Mouse (Mus musculus): ENCODE results near the gene Srgap2. TPM values are rescaled to one million over a fixed set of nuclear protein-coding genes. Genes with fewer than 3 reads are reported as not detected.

Gene Srgap2
- polyA plus RNA-seq, 1 experiment from 2014 or later = 3.1 TPM

DNA sequence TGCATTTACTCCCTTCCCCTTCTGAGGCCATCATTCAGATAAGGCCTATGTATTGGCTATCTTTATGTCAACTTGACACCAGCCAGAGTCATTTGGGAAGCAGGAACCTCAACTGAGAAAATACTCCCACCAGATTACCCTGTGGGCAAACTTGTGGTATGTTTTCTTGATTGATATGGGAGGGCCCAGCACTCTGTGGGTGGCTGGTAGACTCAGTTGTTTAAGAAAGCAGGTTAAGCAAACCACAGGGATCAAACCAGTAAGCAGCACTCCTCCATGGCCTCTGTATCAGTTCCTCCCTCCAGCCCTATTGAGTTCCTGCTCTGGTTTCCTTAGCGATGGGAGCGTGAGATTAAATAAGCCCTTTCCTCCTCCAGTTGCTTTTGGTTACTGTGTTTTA is 208.8 kb downstream of the Srgap2 start:
- ATAC-seq = no peak
- Histone ChIP-seq H3K36me3 (ENCODE audit: control insufficient read depth, insufficient read depth) (peaks cover 33% of the 10 kb centered on the region), H3K27ac (ENCODE audit: low read depth, low read length) (no peak overlapping the region), H3K9ac (ENCODE audit: low read depth, low read length) (no peak overlapping the region), H3K4me1 (replicated peaks; ENCODE audit: control insufficient read depth, insufficient read depth, low read length) (no peaks in the 10 kb centered on the region), H3K27me3 (replicated peaks; ENCODE audit: control insufficient read depth, insufficient read depth, low read length) (no peaks in the 10 kb centered on the region), H3K9me3 (ENCODE audit: control insufficient read depth) (no peaks in the 10 kb centered on the region), H3K4me3 (ENCODE audit: low read depth, low read length) (no peak overlapping the region), H3K4me2 (replicated peaks; ENCODE audit: low read depth) (no peak overlapping the region)
- 86% methylated on average over 2 of the region's 2 CpGs for WGBS
- no peak for TF ChIP-seq CTCF (IDR thresholded peaks at IDR 0.05; ENCODE audit: low read depth)

DNA sequence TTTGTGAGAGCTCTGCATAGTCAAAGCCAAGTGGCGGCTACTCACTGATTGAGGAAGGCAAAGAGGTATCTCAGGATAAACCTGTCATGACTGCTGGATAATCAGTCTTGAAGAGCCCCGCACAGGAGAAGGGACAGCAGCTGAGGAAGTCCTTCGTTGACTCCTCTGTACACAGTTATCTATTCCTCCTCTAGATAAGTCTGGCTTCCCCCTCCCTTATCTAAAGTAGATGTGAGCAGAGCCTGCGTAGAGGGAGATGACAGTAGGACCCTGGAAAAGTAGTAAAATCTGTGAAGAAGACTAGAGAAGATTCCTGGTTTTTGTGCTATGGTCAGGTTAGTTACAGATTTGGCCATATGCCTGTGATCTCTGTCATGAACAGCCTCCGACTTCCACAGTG is 209.5 kb downstream of the Srgap2 start:
- H3K9me3 ChIP-seq (ENCODE audit: control insufficient read depth) = no peaks in the 10 kb centered on the region
- TF ChIP-seq CTCF (IDR thresholded peaks at IDR 0.05; ENCODE audit: low read depth) = no peak
- H3K36me3 ChIP-seq (ENCODE audit: control insufficient read depth, insufficient read depth) = peaks cover 33% of the 10 kb centered on the region
- H3K9ac ChIP-seq (ENCODE audit: low read depth, low read length) = no peak overlapping the region
- no peak for ATAC-seq
- no peak overlapping the region for H3K4me3 ChIP-seq (ENCODE audit: low read depth, low read length)
- no peaks in the 10 kb centered on the region for H3K27me3 ChIP-seq (replicated peaks; ENCODE audit: control insufficient read depth, insufficient read depth, low read length)
- H3K4me2 ChIP-seq (replicated peaks; ENCODE audit: low read depth) = no peak overlapping the region
- H3K4me1 ChIP-seq (replicated peaks; ENCODE audit: control insufficient read depth, insufficient read depth, low read length) = no peaks in the 10 kb centered on the region
- H3K27ac ChIP-seq (ENCODE audit: low read depth, low read length) = no peak overlapping the region
- WGBS = 75% methylated on average over 5 of the region's 5 CpGs

DNA sequence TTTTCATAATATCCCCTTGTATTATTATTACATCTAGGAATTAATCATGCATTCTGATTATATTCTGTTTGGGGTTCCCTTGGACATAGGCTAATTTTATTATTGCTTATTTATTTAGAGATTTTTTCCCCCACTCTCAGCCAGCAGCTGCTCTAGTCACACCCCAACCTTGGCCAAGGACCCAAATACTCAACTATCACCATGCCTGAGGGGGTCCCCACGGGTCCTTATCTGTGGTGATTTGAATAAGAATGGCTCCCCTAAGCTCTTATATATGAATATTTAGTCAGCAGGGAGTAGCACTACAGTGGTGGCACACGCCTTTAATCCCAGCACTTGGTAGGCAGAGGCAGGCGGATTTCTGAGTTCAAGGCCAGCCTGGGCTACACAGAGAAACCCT is 215.9 kb downstream of the Srgap2 start:
- Histone ChIP-seq H3K27me3 (replicated peaks; ENCODE audit: control insufficient read depth, insufficient read depth, low read length) (no peaks in the 10 kb centered on the region), H3K4me3 (ENCODE audit: low read depth, low read length) (no peak overlapping the region), H3K27ac (ENCODE audit: low read depth, low read length) (no peak overlapping the region), H3K9ac (ENCODE audit: low read depth, low read length) (no peak overlapping the region), H3K4me1 (replicated peaks; ENCODE audit: control insufficient read depth, insufficient read depth, low read length) (no peaks in the 10 kb centered on the region), H3K9me3 (ENCODE audit: control insufficient read depth) (no peaks in the 10 kb centered on the region), H3K4me2 (replicated peaks; ENCODE audit: low read depth) (no peak overlapping the region), H3K36me3 (ENCODE audit: control insufficient read depth, insufficient read depth) (peaks cover 17% of the 10 kb centered on the region)
- 89% methylated on average over 3 of the region's 3 CpGs for whole genome bisulfite sequencing
- no peak for TF ChIP-seq CTCF (IDR thresholded peaks at IDR 0.05; ENCODE audit: low read depth)
- ATAC-seq = no peak

- no peak for ATAC-seq
- H3K27ac ChIP-seq (ENCODE audit: low read depth, low read length) = no peak overlapping the region
- H3K36me3 ChIP-seq (ENCODE audit: control insufficient read depth, insufficient read depth) = peaks cover 7% of the 10 kb centered on the region
- H3K27me3 ChIP-seq (replicated peaks; ENCODE audit: control insufficient read depth, insufficient read depth, low read length) = no peaks in the 10 kb centered on the region
- H3K9ac ChIP-seq (ENCODE audit: low read depth, low read length) = no peak overlapping the region
- H3K4me1 ChIP-seq (replicated peaks; ENCODE audit: control insufficient read depth, insufficient read depth, low read length) = no peaks in the 10 kb centered on the region
- no peak overlapping the region for H3K4me2 ChIP-seq (replicated peaks; ENCODE audit: low read depth)
- no peaks in the 10 kb centered on the region for H3K9me3 ChIP-seq (ENCODE audit: control insufficient read depth)
- 97% methylated on average over 5 of the region's 5 CpGs for WGBS
- H3K4me3 ChIP-seq (ENCODE audit: low read depth, low read length) = no peak overlapping the region
- TF ChIP-seq CTCF (IDR thresholded peaks at IDR 0.05; ENCODE audit: low read depth) = no peak
These were observed 216.8 kb downstream of the Srgap2 start for GRCm38 (mm10) chr1:131310237-131310818.

DNA sequence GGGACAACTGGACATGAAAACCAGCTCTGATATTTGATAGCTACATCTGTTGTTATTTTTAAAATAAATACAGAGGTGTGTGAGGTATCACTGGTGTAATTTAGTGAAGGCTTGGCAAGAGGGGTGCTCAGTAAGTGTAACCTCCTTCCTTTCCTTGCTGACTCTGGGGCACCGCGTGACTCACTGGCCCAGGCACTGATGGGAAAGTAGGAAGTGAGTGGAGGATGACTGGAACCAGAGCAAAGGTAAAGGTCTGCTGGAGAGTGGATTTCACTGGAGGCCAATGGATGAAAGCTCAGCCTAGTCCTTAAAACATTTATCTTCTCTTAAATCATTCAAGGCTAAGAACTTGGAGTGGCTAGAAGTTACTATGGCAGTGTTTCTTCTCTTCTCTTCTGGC is 226.4 kb downstream of the Srgap2 start:
- no peak for ATAC-seq
- Histone ChIP-seq H3K9me3 (ENCODE audit: control insufficient read depth) (no peaks in the 10 kb centered on the region), H3K4me1 (replicated peaks; ENCODE audit: control insufficient read depth, insufficient read depth, low read length) (no peaks in the 10 kb centered on the region), H3K9ac (ENCODE audit: low read depth, low read length) (no peak overlapping the region), H3K4me2 (replicated peaks; ENCODE audit: low read depth) (no peak overlapping the region), H3K27ac (ENCODE audit: low read depth, low read length) (no peak overlapping the region), H3K4me3 (ENCODE audit: low read depth, low read length) (no peak overlapping the region), H3K36me3 (ENCODE audit: control insufficient read depth, insufficient read depth) (peaks cover 19% of the 10 kb centered on the region; the same call in 1 of the 2 replicates), H3K27me3 (replicated peaks; ENCODE audit: control insufficient read depth, insufficient read depth, low read length) (no peaks in the 10 kb centered on the region)
- TF ChIP-seq CTCF (IDR thresholded peaks at IDR 0.05; ENCODE audit: low read depth) = no peak
- WGBS = 100% methylated on average over 2 of the region's 2 CpGs

GRCm38 (mm10) chr1:131299788-131300187 is 227.4 kb downstream of the Srgap2 start:
- Histone ChIP-seq H3K4me2 (replicated peaks; ENCODE audit: low read depth) (no peak overlapping the region), H3K4me1 (replicated peaks; ENCODE audit: control insufficient read depth, insufficient read depth, low read length) (no peaks in the 10 kb centered on the region), H3K36me3 (ENCODE audit: control insufficient read depth, insufficient read depth) (peaks cover 25% of the 10 kb centered on the region; the same call in 1 of the 2 replicates), H3K4me3 (ENCODE audit: low read depth, low read length) (no peak overlapping the region), H3K27ac (ENCODE audit: low read depth, low read length) (no peak overlapping the region), H3K9ac (ENCODE audit: low read depth, low read length) (no peak overlapping the region), H3K9me3 (ENCODE audit: control insufficient read depth) (no peaks in the 10 kb centered on the region), H3K27me3 (replicated peaks; ENCODE audit: control insufficient read depth, insufficient read depth, low read length) (no peaks in the 10 kb centered on the region)
- no peak for ATAC-seq
- WGBS = 84% methylated on average over 6 of the region's 6 CpGs
- TF ChIP-seq CTCF (IDR thresholded peaks at IDR 0.05; ENCODE audit: low read depth) = no peak

DNA sequence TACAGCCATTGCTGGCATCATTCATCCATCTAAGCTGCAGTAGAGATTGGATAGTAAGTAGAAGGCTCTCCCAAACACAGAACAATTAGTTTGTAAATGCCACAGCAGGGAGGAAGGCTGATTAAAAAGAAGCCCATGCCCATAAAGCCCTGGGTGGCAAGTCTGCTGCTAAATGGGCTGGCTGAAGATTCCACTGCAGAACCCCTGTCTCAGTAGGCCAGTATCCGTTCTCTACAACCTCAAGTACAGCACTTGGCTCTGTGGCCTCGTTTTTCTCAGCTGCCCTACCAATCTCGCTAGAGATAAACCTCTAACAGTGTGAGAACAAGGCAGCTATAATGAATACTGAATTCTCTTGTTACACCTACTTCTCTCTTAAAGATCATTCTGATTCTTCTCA is 227.9 kb downstream of the Srgap2 start:
- WGBS = 88% methylated on average over 3 of the region's 3 CpGs

More for the DNA sequence above, 227.9 kb downstream of the Srgap2 start:
- H3K4me1 ChIP-seq (replicated peaks; ENCODE audit: control insufficient read depth, insufficient read depth, low read length) = no peaks in the 10 kb centered on the region
- no peak overlapping the region for H3K27ac ChIP-seq (ENCODE audit: low read depth, low read length)
- no peak for ATAC-seq
- H3K36me3 ChIP-seq (ENCODE audit: control insufficient read depth, insufficient read depth) = peaks cover 25% of the 10 kb centered on the region; the same call in 1 of the 2 replicates
- no peaks in the 10 kb centered on the region for H3K9me3 ChIP-seq (ENCODE audit: control insufficient read depth)
- H3K4me2 ChIP-seq (replicated peaks; ENCODE audit: low read depth) = no peak overlapping the region
- no peak for TF ChIP-seq CTCF (IDR thresholded peaks at IDR 0.05; ENCODE audit: low read depth)
- no peak overlapping the region for H3K9ac ChIP-seq (ENCODE audit: low read depth, low read length)
- H3K4me3 ChIP-seq (ENCODE audit: low read depth, low read length) = no peak overlapping the region
- no peaks in the 10 kb centered on the region for H3K27me3 ChIP-seq (replicated peaks; ENCODE audit: control insufficient read depth, insufficient read depth, low read length)

Measured in intestine, postnatal 0 days (tissue).